Comparison of ENCODE assay signal across 25 mouse cellular contexts in genomic region chr4:106370013-106370412, GRCm38 (mm10). TPM values are rescaled to one million over a fixed set of nuclear protein-coding genes. Genes with fewer than 3 reads are reported as not detected.
DNase-seq lines count a peak whose midpoint lies in the region; ATAC-seq and TF ChIP-seq lines count a peak whose summit lies in the region.
"Had no signal": no experiment of that assay in that cellular context is flagged by ENCODE, and none has a peak within 500 bp of the region (broad histone marks: within the 10 kb centered on the region; RNA-seq: fewer than 3 reads in every experiment).

No protein-coding gene starts in this region.

- no peak overlapping the region for H3K4me3 ChIP-seq in lung, embryonic 14.5 days (ENCODE audit: low read depth, low read length)
- H3K4me3 ChIP-seq: forebrain, embryonic 12.5 days; forebrain, embryonic 15.5 days; heart, embryonic 12.5 days; heart, embryonic 15.5 days; hindbrain, embryonic 10.5 days; hindbrain, embryonic 13.5 days had no signal

- H3K27me3 ChIP-seq in lung, embryonic 14.5 days (ENCODE audit: insufficient read depth, low read length), result no peaks in the 10 kb centered on the region
- H3K27me3 ChIP-seq: forebrain, embryonic 12.5 days; forebrain, embryonic 15.5 days; heart, embryonic 12.5 days; heart, embryonic 15.5 days; hindbrain, embryonic 13.5 days had no signal

- no peaks in the 10 kb centered on the region for H3K4me1 ChIP-seq in lung, embryonic 14.5 days (ENCODE audit: insufficient read depth)
- H3K4me1 ChIP-seq: forebrain, embryonic 12.5 days; forebrain, embryonic 15.5 days; heart, embryonic 12.5 days; heart, embryonic 15.5 days; hindbrain, embryonic 10.5 days; hindbrain, embryonic 13.5 days had no signal

- peaks cover 61% of the 10 kb centered on the region for H3K36me3 ChIP-seq in lung, embryonic 14.5 days (ENCODE audit: insufficient read depth)

- no peak for TF ChIP-seq CTCF in lung, embryonic 14.5 days (IDR thresholded peaks at IDR 0.05; ENCODE audit: low read depth)

- H3K4me2 ChIP-seq in lung, embryonic 14.5 days, result no peak overlapping the region
- H3K4me2 ChIP-seq: forebrain, embryonic 12.5 days; forebrain, embryonic 15.5 days; heart, embryonic 12.5 days; heart, embryonic 15.5 days; hindbrain, embryonic 13.5 days had no signal

- 68% methylated on average over 6 of the region's 6 CpGs for WGBS in lung, embryonic 14.5 days

- peak; percentile 9 for DNase-seq in lung, embryonic 14.5 days
- no peak for DNase-seq in lung, postnatal 36 days
- DNase-seq in liver, result no peak
- no peak for DNase-seq in thymus, postnatal 25 days
- DNase-seq: adrenal gland, adult 8-10 months; adrenal gland, postnatal 25 days; cerebellum, adult 11-12 months; cerebellum, adult 8-10 months; cerebellum, postnatal 10 days; cerebellum, postnatal 36 days; gastrocnemius, postnatal 10 days; gastrocnemius, postnatal 36 days; heart, postnatal 10 days; heart, postnatal 36 days had no signal

- no peaks in the 10 kb centered on the region for H3K9me3 ChIP-seq in lung, embryonic 14.5 days (ENCODE audit: low read depth, low read length)
- H3K9me3 ChIP-seq: forebrain, embryonic 12.5 days; forebrain, embryonic 15.5 days; heart, embryonic 12.5 days; heart, embryonic 15.5 days; hindbrain, embryonic 10.5 days; hindbrain, embryonic 13.5 days had no signal

- no peak overlapping the region for H3K27ac ChIP-seq in lung, embryonic 14.5 days (ENCODE audit: low read depth)
- H3K27ac ChIP-seq: forebrain, embryonic 12.5 days; forebrain, embryonic 15.5 days; heart, embryonic 15.5 days; hindbrain, embryonic 10.5 days; hindbrain, embryonic 13.5 days; hindbrain, postnatal 0 days had no signal

- H3K9ac ChIP-seq in lung, embryonic 14.5 days, result no peak overlapping the region
- H3K9ac ChIP-seq: forebrain, embryonic 12.5 days; forebrain, embryonic 15.5 days; heart, embryonic 12.5 days; heart, embryonic 15.5 days; hindbrain, embryonic 13.5 days had no signal

- no peak for ATAC-seq in lung, embryonic 14.5 days (ENCODE audit: insufficient read depth)
- peak; percentile 77; the same call in 1 of the 2 replicates for ATAC-seq in common myeloid progenitor, adult 5-6 weeks (replicated peaks; ENCODE audit: low read depth, poor library complexity, severe bottlenecking)
- peak; percentile 98 for ATAC-seq in megakaryocyte progenitor cell, adult 5-6 weeks (replicated peaks; ENCODE audit: poor library complexity)
- ATAC-seq: forebrain, embryonic 15.5 days; hindbrain, postnatal 0 days; inflammation-experienced regulatory T-cells, adult 6 months; intestine, embryonic 16.5 days had no signal

RNA-seq across cellular contexts. Expression of gene Usp24, which starts 54.0 kb away (rescaled TPM):
- polyA plus RNA-seq in lung, embryonic 14.5 days (2014; fragmentation: Nextera tagmentation; extraction: Ambion mirVana), result 12.2 and 12.6 TPM in 2 replicates
- 65.3 and 75.6 TPM in 2 replicates for total RNA-seq in common myeloid progenitor, adult 5-6 weeks (2017)
- total RNA-seq in megakaryocyte progenitor cell, adult 5-6 weeks (2015), result 28.6 and 38.1 TPM in 2 replicates
- 30.9 and 41.6 TPM in 2 replicates for total RNA-seq in megakaryocyte progenitor cell, adult 5-6 weeks (2017)
